Mouse (Mus musculus) T-helper 1 cell (primary cell): ENCODE results near the gene Sh3kbp1.

Source experiments
- in situ Hi-C: fragments of 300-600 bp; cut with MboI, MseI; formaldehyde crosslinking; loops from one replicate; pipeline ENCODE4 v1.15.1; 2025; ENCODE audit warnings: high pct_unique_total_duplicates

Gene Sh3kbp1

GRCm38 (mm10) chrX:159911613-159912012 lies 284.5 kb downstream of the Sh3kbp1 start:
- in situ Hi-C loops = no loop called here

GRCm38 (mm10) chrX:159912061-159912460 lies 285.0 kb downstream of the Sh3kbp1 start:
- in situ Hi-C loops = no loop called here

- in situ Hi-C loops = no loop called here
These were observed 286.4 kb downstream of the Sh3kbp1 start for GRCm38 (mm10) chrX:159913489-159913888.

- in situ Hi-C loops = no loop called here
These were observed 288.1 kb downstream of the Sh3kbp1 start for GRCm38 (mm10) chrX:159915125-159915524.

GRCm38 (mm10) chrX:159924759-159925158 lies 297.7 kb downstream of the Sh3kbp1 start:
- in situ Hi-C loops = no loop called here

GRCm38 (mm10) chrX:159928165-159928564 lies 301.1 kb downstream of the Sh3kbp1 start:
- in situ Hi-C loops = no loop called here

GRCm38 (mm10) chrX:159928834-159929233 lies 301.8 kb downstream of the Sh3kbp1 start:
- in situ Hi-C loops = no loop called here

- in situ Hi-C loops = no loop called here
These were observed 305.0 kb downstream of the Sh3kbp1 start for GRCm38 (mm10) chrX:159932027-159932426.

- in situ Hi-C loops = no loop called here
These were observed 315.5 kb downstream of the Sh3kbp1 start for GRCm38 (mm10) chrX:159942569-159942968.

GRCm38 (mm10) chrX:159943586-159943985 lies 316.5 kb downstream of the Sh3kbp1 start:
- in situ Hi-C loops = no loop called here

- in situ Hi-C loops = loop anchor here (25.0 kb wide), 1 partner anchor 491 kb away; no protein-coding TSS in a partner anchor
These were observed 326.7 kb downstream of the Sh3kbp1 start for GRCm38 (mm10) chrX:159953546-159954429.

- in situ Hi-C loops = loop anchor here (25.0 kb wide), 1 partner anchor 492 kb away; no protein-coding TSS in a partner anchor
These were observed 327.3 kb downstream of the Sh3kbp1 start for GRCm38 (mm10) chrX:159954430-159954779.

- in situ Hi-C loops = loop anchor here (25.0 kb wide), 1 partner anchor 493 kb away; no protein-coding TSS in a partner anchor
These were observed 328.4 kb downstream of the Sh3kbp1 start for GRCm38 (mm10) chrX:159955433-159955832.

- in situ Hi-C loops = loop anchor here (5.0 to 25.0 kb wide), 2 partner anchors 339 to 499 kb away; no protein-coding TSS in a partner anchor
These were observed 334.3 kb downstream of the Sh3kbp1 start for GRCm38 (mm10) chrX:159961385-159961784.

GRCm38 (mm10) chrX:159963273-159963672 lies 336.2 kb downstream of the Sh3kbp1 start:
- in situ Hi-C loops = loop anchor here (5.0 to 25.0 kb wide), 2 partner anchors 341 to 501 kb away; no protein-coding TSS in a partner anchor

- in situ Hi-C loops = loop anchor here (5.0 to 25.0 kb wide), 2 partner anchors 342 to 502 kb away; no protein-coding TSS in a partner anchor
These were observed 336.9 kb downstream of the Sh3kbp1 start for GRCm38 (mm10) chrX:159963925-159964324.

- in situ Hi-C loops = loop anchor here (25.0 kb wide), 1 partner anchor 507 kb away; no protein-coding TSS in a partner anchor
These were observed 342.0 kb downstream of the Sh3kbp1 start for GRCm38 (mm10) chrX:159969025-159969424.

GRCm38 (mm10) chrX:159971091-159971779 lies 344.2 kb downstream of the Sh3kbp1 start:
- in situ Hi-C loops = loop anchor here (5.0 to 25.0 kb wide), 2 partner anchors 146 to 509 kb away; no protein-coding TSS in a partner anchor

- in situ Hi-C loops = loop anchor here (5.0 to 25.0 kb wide), 2 partner anchors 144 to 511 kb away; no protein-coding TSS in a partner anchor
These were observed 346.7 kb downstream of the Sh3kbp1 start for GRCm38 (mm10) chrX:159973730-159974129.

- in situ Hi-C loops = no loop called here
These were observed 349.2 kb downstream of the Sh3kbp1 start for GRCm38 (mm10) chrX:159976243-159976642.

- in situ Hi-C loops = no loop called here
These were observed 361.2 kb downstream of the Sh3kbp1 start, which contains the start of gene Map3k15 for GRCm38 (mm10) chrX:159988002-159988960. Gene Map3k15 (plus strand): TSS chrX:159988433.
